Mouse (Mus musculus): ENCODE measurements around the gene Tnr.

Gene Tnr

GRCm38 (mm10) chr1:159854261-159854660 is 330.7 kb downstream of the Tnr start:
- DNase-seq (ENCODE audit: extremely low read depth, low read depth, low spot score): no peak

DNA sequence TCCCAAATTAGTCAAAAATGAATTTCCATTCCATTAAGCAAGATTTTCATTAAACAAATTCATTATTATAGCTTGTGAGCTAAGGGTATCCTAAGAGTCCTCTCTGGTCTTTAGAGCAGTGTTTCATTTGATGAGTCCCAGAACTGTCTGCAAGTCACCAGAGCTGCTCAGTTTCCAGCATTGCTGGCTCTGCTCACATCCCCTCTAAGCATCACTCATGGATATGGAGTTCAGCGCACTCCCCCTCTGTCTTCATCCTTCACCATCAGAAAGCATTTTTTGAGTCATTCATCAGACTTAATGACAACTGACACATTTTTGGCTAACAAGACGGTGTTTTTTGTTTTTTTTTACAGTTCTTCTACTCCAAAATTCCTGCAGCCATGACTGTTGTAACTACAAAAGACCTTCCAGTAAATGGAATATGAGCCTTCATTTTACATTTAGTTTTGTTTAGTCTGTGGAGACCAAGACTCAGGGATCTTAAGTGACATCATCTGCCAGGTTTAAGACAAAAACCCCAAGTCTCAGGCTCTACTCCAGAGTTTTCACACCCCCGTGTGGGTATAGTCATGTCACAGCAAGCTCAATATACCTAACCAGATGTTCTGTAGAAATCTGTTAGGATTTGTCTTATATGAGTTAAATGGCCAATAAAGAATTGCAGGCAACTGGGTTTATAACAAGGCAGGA is 338.4 kb downstream of the Tnr start:
- DNase-seq (ENCODE audit: extremely low read depth, low read depth, low spot score): no peak

DNA sequence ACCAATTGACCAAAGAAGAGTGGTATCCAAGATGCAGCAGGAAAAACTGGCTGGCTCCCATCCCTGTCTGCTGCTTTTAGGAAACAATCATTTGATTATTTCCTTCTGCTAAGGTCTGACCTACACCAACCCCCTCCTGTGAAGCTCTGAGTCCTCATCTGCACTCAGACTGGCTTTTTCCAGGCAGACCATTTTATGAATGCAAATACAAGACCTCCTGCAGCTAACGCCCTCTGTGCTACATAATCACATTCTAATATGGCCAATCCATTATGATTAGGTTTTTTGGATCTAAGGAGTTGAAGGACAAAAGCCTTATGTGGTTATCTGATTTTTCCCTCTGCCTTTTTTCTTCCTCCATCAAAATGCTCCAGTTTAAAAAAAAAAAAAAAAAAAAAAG is 342.1 kb downstream of the Tnr start:
- DNase-seq (ENCODE audit: extremely low read depth, low read depth, low spot score): no peak

DNA sequence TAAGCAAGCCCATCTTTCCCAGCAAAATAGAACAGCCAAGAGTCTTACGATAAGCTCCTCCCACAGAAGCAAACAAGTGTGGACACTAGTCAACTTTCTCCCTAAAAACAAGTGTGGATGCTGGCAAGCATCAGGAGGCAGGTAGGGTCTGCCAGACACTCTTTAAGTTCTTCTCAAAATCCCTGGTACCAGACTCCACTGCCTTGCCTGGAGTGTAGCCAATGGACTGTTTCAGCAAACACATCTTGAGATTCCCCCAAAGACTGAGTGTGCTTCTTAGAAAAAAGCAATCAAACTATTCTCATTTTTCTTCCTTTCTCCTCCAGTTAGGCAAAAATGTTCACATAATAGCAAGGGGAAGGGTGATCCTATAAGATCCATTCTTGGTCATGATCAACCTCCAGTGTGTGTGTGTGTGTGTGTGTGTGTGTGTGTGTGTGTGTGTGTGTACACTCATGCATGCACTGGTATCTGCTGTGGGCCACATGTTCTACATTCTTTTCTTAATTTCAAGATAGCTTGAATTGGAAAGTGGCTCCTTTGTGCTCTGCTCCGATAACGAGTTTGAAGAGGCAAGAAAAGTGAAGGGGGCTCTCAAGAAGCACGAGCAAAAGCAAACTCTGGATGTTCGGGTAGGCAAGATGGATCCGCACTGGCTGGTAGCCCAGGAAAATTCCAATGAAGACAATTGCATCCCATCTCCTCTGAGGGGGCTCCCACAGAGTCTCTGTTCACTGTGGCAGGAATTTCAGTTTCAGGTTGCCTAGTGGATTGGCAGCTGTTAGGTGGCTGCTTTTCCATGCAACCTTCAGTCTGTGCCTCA is 346.3 kb downstream of the Tnr start:
- DNase-seq (ENCODE audit: extremely low read depth, low read depth, low spot score): no peak

GRCm38 (mm10) chr1:159872866-159873265 is 349.3 kb downstream of the Tnr start:
- DNase-seq (ENCODE audit: extremely low read depth, low read depth, low spot score): no peak

DNA sequence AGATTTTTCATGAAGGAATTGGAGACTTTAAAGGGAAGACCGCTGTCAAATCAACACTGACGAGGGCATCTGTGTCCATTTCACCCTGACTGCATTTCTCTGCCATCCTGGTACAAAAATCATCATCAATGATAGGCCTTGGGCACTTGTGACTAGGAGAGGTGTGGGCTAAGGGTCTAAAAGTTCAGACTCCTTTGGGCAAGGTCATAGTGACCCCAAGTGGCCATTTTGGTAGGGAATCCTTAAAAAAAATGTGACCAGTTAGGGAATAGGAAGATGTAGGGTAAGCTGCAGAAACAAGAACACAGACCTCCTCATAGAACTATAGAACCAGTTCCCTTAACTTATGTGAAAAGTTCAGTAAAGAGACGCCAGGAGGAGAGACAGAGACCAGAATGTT is 355.1 kb downstream of the Tnr start:
- no peak for DNase-seq (ENCODE audit: extremely low read depth, low read depth, low spot score)

DNA sequence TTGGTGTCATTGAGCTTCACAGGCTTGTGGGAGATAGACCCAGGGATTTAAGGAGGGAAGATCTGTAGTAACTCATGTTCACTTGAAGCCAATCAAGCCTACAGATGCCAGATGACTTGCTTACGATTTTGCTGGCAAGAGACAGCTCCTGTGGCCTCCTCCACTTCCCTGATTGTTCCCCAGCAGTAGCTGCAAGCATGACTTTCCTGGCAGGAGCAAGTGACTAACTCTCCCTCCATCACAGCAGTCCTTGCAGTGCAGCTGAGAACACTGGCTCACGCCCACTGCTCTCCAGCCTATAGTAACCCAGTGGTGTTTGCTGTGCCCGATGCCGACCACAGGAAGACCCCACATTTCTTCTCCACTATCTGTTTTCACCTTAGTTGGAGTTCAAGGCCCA is 356.3 kb downstream of the Tnr start:
- DNase-seq (ENCODE audit: extremely low read depth, low read depth, low spot score): no peak

DNA sequence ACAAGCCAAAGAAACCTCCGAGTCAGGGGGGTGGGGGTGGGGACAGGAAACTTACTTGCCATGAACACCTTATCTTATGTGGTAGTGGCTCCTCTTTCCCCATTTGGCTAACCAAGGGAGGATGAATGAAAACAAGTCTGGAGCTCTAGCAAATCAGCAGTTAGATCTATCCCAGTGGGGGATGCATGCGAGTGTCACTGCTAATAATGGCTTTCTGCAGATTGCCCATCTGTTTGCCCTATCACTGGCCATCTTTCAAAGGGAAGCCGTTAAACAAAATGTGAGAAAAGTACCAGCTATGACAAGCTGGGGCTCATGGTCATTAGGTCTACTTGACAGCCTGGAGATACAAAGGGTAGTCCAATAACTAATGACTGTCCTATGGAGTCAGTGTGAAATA is 361.9 kb downstream of the Tnr start:
- DNase-seq (ENCODE audit: extremely low read depth, low read depth, low spot score): no peak

GRCm38 (mm10) chr1:159888611-159889010 is 365.0 kb downstream of the Tnr start:
- no peak for DNase-seq (ENCODE audit: extremely low read depth, low read depth, low spot score)

- no peak for DNase-seq (ENCODE audit: extremely low read depth, low read depth, low spot score)
Measured at GRCm38 (mm10) chr1:159889012-159889765, 365.6 kb downstream of the Tnr start.

DNA sequence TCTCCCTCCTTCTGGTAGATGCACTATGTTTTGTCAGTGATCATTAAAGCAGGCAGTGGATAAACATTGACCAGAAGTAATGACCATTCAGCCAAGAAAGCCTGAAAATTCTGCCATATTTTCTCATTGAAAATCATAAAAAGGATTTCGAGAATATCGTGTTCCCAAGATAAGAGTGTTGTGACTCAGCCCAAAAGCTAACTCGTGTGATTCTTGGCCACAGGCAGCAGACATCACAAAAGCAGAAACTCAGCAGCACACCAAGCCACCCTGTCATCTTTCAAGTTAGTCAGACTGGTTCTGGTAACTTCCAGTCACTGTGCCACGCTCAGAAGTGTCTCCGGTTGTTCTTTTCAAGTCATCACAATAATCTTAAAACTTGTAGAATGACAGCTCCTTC is 367.0 kb downstream of the Tnr start:
- DNase-seq (ENCODE audit: extremely low read depth, low read depth, low spot score): no peak

- DNase-seq (ENCODE audit: extremely low read depth, low read depth, low spot score): no peak
Measured at GRCm38 (mm10) chr1:159895094-159895493, 371.5 kb downstream of the Tnr start.

- DNase-seq (ENCODE audit: extremely low read depth, low read depth, low spot score): no peak
Measured at GRCm38 (mm10) chr1:159899991-159900390, 376.4 kb downstream of the Tnr start.

- DNase-seq (ENCODE audit: extremely low read depth, low read depth, low spot score): no peak
Measured at GRCm38 (mm10) chr1:159900639-159901038, 377.1 kb downstream of the Tnr start.

GRCm38 (mm10) chr1:159901366-159902119 is 378.0 kb downstream of the Tnr start:
- no peak for DNase-seq (ENCODE audit: extremely low read depth, low read depth, low spot score)

DNA sequence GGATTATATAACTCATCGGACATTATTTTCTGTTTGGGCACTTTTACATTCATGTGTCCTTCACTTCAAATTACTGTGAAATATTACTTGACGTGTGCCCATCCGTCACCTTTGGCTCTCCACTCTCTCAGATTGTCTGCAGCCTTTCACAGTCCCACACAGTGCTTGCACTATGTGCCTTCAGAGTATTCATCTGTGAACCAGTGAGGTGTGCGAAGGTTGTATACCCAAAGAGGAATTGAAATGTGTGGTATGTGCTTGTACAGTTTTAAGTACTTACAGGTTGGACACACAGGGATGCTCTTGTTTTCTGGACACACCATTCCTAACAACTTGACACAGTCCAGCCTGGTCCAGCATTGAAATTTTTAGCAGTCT is 378.5 kb downstream of the Tnr start:
- DNase-seq (ENCODE audit: extremely low read depth, low read depth, low spot score): no peak

DNA sequence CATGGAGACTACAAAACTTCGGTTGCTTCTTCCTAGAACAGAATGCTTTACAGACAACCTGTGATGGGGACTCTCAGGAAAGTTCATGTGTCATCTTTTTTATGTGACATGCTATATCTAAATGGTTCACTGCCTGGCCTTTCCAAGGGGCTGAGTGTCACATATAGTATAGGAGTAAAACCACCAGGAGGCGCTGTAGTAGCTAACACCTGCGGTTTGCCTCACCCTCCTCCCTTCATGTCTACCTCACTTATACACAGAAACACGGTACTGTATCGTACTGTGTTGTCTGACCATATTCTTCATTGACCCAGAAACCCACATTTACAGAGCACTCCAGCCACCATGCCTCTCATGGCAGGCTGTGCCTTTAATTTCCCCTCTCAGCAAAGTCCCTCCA is 387.4 kb downstream of the Tnr start:
- no peak for DNase-seq (ENCODE audit: extremely low read depth, low read depth, low spot score)

- DNase-seq (ENCODE audit: extremely low read depth, low read depth, low spot score): no peak
Measured at GRCm38 (mm10) chr1:159914726-159915125, 391.2 kb downstream of the Tnr start.

GRCm38 (mm10) chr1:159920571-159920970 is 397.0 kb downstream of the Tnr start:
- no peak for DNase-seq (ENCODE audit: extremely low read depth, low read depth, low spot score)

DNA sequence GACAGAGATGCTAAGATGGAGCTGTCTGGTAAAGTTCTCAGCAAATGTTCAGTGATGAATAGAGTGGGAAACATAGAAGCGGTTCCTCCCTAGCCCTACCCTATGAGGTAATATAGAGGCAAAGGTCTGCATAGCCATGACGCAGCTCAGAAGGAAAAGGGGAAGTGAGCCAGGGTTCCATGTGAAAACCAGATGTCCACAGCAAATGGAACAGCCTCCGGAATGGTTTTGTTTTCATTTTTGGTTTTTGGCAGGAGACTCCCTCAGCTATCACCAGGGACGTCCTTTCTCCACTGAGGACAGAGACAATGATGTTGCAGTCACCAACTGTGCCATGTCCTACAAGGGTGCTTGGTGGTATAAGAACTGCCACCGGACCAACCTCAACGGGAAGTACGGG is 399.4 kb downstream of the Tnr start:
- DNase-seq (ENCODE audit: extremely low read depth, low read depth, low spot score): no peak

GRCm38 (mm10) chr1:159924105-159924504 is 400.5 kb downstream of the Tnr start:
- DNase-seq (ENCODE audit: extremely low read depth, low read depth, low spot score): no peak

Measured in fat pad, adult 2 months (tissue).